ENCODE assay signal across 11 mouse cellular contexts in the genomic region with DNA sequence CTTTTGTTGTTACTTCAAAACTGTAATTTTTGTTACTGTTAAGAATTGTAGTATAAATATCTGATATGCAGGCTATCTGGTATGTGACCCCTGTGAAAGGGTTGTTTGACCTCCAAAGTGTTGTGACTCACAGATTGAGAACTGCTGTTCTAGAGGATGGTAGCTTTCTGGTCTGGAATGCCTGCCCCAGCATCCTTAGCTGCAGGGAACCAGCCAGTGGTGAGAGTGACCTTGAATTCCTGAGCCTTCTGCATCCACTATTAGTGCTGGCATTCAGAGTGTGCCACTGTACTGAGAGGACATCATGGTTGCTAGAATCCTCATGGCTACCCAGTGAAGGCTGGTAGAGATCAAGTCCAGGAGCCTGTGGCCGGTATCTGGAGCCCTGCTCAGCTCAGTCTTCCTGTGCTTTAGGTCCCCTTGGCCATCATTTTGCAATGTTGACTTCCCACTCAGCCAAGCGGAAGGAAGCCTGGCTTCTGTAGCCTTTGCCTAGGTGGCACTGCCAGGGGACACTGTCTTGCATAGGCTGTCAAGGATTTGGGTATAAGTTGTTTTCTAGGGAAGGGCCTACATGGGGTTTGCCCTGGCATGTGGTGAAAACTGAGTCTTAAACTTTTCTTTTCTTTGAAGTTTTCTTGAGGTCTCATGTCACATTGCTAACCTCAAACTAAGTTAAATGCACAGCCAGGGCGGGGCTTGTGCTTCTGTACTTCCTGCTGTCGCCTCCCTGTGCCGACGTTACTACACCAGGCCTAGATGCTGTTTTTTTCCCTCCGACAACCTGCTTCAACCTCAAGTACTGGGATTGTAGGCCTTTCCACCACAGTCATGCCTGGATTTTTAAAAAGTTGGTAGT. TPM values are rescaled to one million over a fixed set of nuclear protein-coding genes. Genes with fewer than 3 reads are reported as not detected.
DNase-seq lines count a peak whose midpoint lies in the region; ATAC-seq and TF ChIP-seq lines count a peak whose summit lies in the region.
"Had no signal": no experiment of that assay in that cellular context is flagged by ENCODE, and none has a peak within 500 bp of the region (broad histone marks: within the 10 kb centered on the region; RNA-seq: fewer than 3 reads in every experiment).

No protein-coding gene starts in this region.

- TF ChIP-seq CTCF in kidney, adult 2 months (conservative IDR thresholded peaks at IDR 0.05; ENCODE audit: insufficient read depth, insufficient read length, low read depth, low read length): no peak
- no peak for TF ChIP-seq CTCF in thymus, adult 2 months (IDR thresholded peaks at IDR 0.05; ENCODE audit: borderline replicate concordance, control insufficient read depth, extremely low read depth, insufficient read depth, low read length, poor library complexity)

- H3K27ac ChIP-seq in kidney, adult 2 months (ENCODE audit: insufficient read depth, low read depth, low read length): peak overlapping the region; percentile 58
- H3K27ac ChIP-seq in thymus, adult 2 months (ENCODE audit: control insufficient read depth, insufficient read depth, low read length): peak overlapping the region; percentile 90

- H3K27me3 ChIP-seq in kidney, adult 2 months (replicated peaks; ENCODE audit: control insufficient read depth, insufficient read depth, low read length): no peaks in the 10 kb centered on the region
- H3K27me3 ChIP-seq in thymus, adult 2 months (ENCODE audit: control insufficient read depth, insufficient read depth, low read length): no peaks in the 10 kb centered on the region

- TF ChIP-seq POLR2A in kidney, adult 2 months (IDR thresholded peaks at IDR 0.05; ENCODE audit: low read depth, low read length): no peak
- TF ChIP-seq POLR2A in thymus, adult 2 months (IDR thresholded peaks at IDR 0.05; ENCODE audit: control insufficient read depth, extremely low read depth, insufficient read depth, low read length, poor library complexity): no peak

- 63% methylated on average over 7 of the region's 7 CpGs for WGBS in kidney, adult 2 months
- 6% methylated on average over 7 of the region's 7 CpGs for WGBS in thymus, adult 2 months

- H3K4me3 ChIP-seq in kidney, adult 2 months (ENCODE audit: insufficient read depth, low read depth, low read length): no peak overlapping the region
- H3K4me3 ChIP-seq in thymus, adult 2 months (ENCODE audit: control insufficient read depth, insufficient read depth, low read length): no peak overlapping the region
- H3K4me3 ChIP-seq: erythroblast, embryonic 14.5 days; myocyte had no signal

- peaks cover 41% of the 10 kb centered on the region for H3K4me1 ChIP-seq in kidney, adult 2 months (ENCODE audit: control insufficient read depth, insufficient read depth, low read length)
- H3K4me1 ChIP-seq in thymus, adult 2 months (replicated peaks; ENCODE audit: control insufficient read depth, insufficient read depth, low read length): peaks cover 64% of the 10 kb centered on the region

- H3K36me3 ChIP-seq in kidney, adult 2 months (ENCODE audit: control insufficient read depth, insufficient read depth, low read length): no peaks in the 10 kb centered on the region
- H3K36me3 ChIP-seq in thymus, adult 2 months (ENCODE audit: control insufficient read depth, insufficient read depth, low read length): no peaks in the 10 kb centered on the region

- ATAC-seq in erythroid progenitor cell, adult 5-6 weeks (replicated peaks; ENCODE audit: low FRiP score, poor library complexity, severe bottlenecking): no peak

- no peak for DNase-seq in kidney, adult 2 months
- DNase-seq in kidney, postnatal 36 days: no peak
- peak; percentile 44 for DNase-seq in brain, adult 2 months (ENCODE audit: low read depth, low spot score)
- peak; percentile 36 for DNase-seq in lung, postnatal 10 days
- peak; percentile 78 for DNase-seq in thymus, adult 2 months
- no peak for DNase-seq in gastrocnemius, adult 18-20 months (ENCODE audit: low spot score)
- DNase-seq in frontal cortex, adult 2 months (ENCODE audit: extremely low spot score in 1 of 2, low spot score in 1 of 2): no peak
- DNase-seq: kidney, adult 8-10 months had no signal

RNA-seq across cellular contexts. Expression of a gene that starts 11.3 kb away (rescaled TPM):
- polyA plus RNA-seq in kidney, adult 2 months (2012; rRNA removed): 101 and 118 TPM in 2 replicates
- polyA plus RNA-seq in thymus, adult 2 months (2012; rRNA removed): 374 and 422 TPM in 2 replicates
- total RNA-seq in erythroid progenitor cell, adult 5-6 weeks (2015; ENCODE audit: low replicate concordance): 129 and 138 TPM in 2 replicates
- 181 and 184 TPM in 2 replicates for total RNA-seq in erythroid progenitor cell, adult 5-6 weeks (2017; ENCODE audit: low replicate concordance)
- total RNA-seq in gastrocnemius, adult 18-20 months (2021): 10 to 100 TPM; 37.0 to 38.6 TPM
- polyA plus RNA-seq in frontal cortex, adult 2 months (2012; rRNA removed): 95.8 and 97.7 TPM in 2 replicates

RNA-seq across cellular contexts. Expression of a gene that starts 24.4 kb away (rescaled TPM):
- 23.7 and 25.2 TPM in 2 replicates for polyA plus RNA-seq in kidney, adult 2 months (2012; rRNA removed)
- 46.4 and 48.2 TPM in 2 replicates for polyA plus RNA-seq in thymus, adult 2 months (2012; rRNA removed)
- 4.7 TPM in 1 of 2 replicates, not detected in the other for total RNA-seq in erythroid progenitor cell, adult 5-6 weeks (2015; ENCODE audit: low replicate concordance)
- 0.98 and 4.0 TPM in 2 replicates for total RNA-seq in erythroid progenitor cell, adult 5-6 weeks (2017; ENCODE audit: low replicate concordance)
- 1 to 10 TPM; 5.8 to 6.3 TPM for total RNA-seq in gastrocnemius, adult 18-20 months (2021)
- 47.6 and 48.7 TPM in 2 replicates for polyA plus RNA-seq in frontal cortex, adult 2 months (2012; rRNA removed)

Comparison
In these comparisons a context has a peak if more than half of its experiments do, and no peak if none do; other contexts are left out.
1. DNase-seq: peak in brain, adult 2 months (single experiment), lung, postnatal 10 days (single experiment) and thymus, adult 2 months (single experiment); none in kidney, adult 2 months (single experiment), kidney, postnatal 36 days (0 of 2), gastrocnemius, adult 18-20 months (single experiment) and frontal cortex, adult 2 months (0 of 2).